Mouse (Mus musculus): ENCODE measurements around the gene Vmn1r5.
"Not testable (repeated sequence)": the region's sequence is repeated elsewhere in the genome, so short reads cannot be mapped to it uniquely, and the experiment has no call there.

The Vmn1r5 gene

GRCm38 (mm10) chr6:56969973-56970372, at the start of gene Vmn1r5:
Gene Vmn1r5 (plus strand): TSS chr6:56970273.
- DNase-seq (ENCODE audit: low read depth, low spot score): no peak

GRCm38 (mm10) chr6:56923331-56923725, 46.7 kb upstream of the Vmn1r5 start:
- no peak for DNase-seq (ENCODE audit: low read depth, low spot score)

DNA sequence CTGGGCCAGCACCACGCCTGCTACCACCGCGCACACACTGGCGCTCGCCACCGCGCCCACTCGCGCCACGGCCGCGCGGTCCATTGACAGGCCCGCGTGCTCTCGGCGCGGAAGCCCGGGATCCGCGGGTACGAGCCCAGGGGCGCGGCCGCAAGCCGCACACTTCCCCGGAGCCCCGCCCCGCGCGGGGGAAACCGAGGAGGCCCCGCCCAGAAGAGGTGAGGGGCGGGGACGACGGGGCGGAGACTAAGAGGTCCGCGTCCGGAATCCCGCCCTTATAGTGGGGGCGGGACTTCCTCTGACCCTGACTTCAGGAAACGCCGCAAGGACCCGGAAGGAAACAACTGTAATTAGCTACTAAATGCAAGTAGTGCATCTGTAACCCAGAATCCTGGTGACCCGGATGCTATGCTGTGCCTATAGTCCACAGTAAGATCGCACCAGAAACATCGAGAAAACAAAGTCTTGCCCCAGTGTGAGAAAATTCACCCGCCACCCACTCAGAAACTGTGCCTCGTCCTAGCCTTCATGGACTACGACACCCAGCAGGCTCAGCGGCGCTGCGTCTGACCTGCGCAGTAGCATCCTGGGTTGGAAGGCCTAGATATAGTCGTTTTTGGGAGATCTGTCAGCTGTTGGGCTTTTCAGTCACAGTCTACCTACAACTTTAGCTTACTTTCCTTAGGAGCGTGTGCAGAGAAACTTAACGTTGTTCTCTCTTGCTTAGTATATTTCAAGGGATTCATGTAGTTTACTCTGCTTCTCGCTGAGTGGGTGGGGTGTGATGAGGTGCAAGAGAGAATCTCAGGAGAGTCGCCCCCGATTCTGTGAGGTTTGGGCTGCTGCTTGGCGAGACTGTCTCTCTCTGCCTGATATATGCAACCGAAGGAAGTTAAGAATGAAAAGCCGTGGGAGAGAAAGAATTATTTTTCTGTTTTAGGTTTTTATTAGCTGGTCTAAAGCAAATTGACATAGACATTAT, 46.1 kb upstream of the Vmn1r5 start, which contains the start of the genes Nt5c3 and Vmn1r4:
Gene Nt5c3 (minus strand): TSS at position 207 of the 982 bp plus-strand sequence.
Gene Vmn1r4 (plus strand): TSS at position 290 of the 982 bp plus-strand sequence.
- peak; percentile 95 for DNase-seq (ENCODE audit: low read depth, low spot score)

- no peak for DNase-seq (ENCODE audit: low read depth, low spot score)
Measured at GRCm38 (mm10) chr6:56931648-56932415, 38.2 kb upstream of the Vmn1r5 start.

DNA sequence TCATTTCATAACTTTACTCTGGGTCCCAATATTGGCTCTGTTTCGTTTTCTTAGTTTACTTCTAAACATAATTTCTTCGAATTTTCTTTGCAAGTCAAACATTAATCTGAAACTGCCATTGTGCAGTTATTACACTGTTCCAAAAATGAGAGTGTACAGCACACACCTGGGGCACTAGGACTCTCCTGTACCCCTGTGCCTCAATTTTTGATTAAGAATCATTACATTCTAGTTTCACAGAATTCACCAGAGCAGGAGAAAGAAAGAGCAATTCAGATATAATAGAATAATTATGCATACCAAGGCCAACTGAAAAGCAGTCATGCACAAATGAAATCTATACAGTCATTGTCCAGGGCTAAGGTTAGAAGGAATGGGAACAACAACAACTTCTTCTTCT, 37.6 kb upstream of the Vmn1r5 start:
- DNase-seq (ENCODE audit: low read depth, low spot score): no peak

DNA sequence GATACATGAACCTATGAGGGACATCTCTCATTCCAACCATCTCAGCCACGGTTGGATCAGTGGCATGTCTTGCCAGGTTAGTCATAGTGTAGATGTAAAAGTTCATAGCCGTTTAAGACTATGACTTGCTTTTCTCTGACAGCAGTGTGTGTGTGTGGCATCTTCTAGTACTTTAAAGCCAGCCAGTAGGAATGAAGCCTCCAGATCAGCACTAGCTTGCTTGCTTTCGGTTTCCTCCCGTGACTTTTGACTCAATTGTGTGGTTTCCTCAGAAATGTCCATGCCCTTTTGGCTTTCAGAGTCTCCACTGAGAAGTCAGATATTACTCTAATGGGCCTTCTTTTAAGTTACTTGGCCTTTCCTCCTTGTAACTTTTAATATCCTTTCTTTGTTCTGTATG, 35.7 kb upstream of the Vmn1r5 start:
- no peak for DNase-seq (ENCODE audit: low read depth, low spot score)

DNA sequence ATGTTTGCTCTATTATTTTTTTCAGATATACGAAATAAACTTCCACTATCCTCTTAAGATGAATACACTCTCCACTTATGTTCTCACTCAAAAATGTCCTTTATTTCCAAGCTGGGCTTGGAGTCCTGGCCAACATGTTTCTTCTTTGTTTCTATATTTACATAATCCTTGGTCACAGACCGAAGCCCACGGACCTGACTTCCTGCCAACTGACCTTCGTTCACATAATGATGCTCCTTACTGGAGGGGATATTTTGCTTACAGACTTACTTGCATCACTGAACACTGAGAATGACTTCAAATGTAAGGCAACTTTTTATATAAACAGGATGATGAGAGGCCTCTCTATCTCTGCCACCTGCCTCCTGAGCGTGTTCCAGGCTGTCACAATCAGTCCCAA, 13.6 kb upstream of the Vmn1r5 start:
- no peak for DNase-seq (ENCODE audit: low read depth, low spot score)

- no peak for DNase-seq (ENCODE audit: low read depth, low spot score)
Measured at GRCm38 (mm10) chr6:56996943-56997342, 26.9 kb downstream of the Vmn1r5 start, which contains the start of gene Vmn1r6. Gene Vmn1r6 (plus strand): TSS chr6:56997243.

- DNase-seq (ENCODE audit: low read depth, low spot score): not testable (repeated sequence)
Measured at GRCm38 (mm10) chr6:57025224-57025623, 55.2 kb downstream of the Vmn1r5 start, which contains the start of gene Vmn1r7. Gene Vmn1r7 (minus strand): TSS chr6:57025324.

DNA sequence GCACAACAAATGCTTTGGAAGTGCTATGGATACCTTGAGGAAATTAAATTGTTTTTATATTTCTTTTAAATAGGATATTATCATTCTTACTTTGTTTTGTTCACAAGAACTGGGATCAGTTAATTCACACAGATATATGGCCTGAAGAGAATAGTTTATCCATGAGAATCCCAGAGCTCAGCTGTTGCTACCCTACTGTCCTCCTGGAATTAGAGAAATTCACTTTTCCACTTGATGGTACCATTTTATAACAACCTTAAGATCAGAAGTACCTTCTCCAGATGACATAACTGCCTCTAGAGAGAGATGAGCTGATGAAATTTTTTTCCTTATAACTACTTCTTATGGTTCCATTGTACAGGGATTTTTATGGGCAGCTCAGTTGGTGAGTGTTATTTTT, 61.9 kb downstream of the Vmn1r5 start, which contains the start of gene Vmn1r8:
Gene Vmn1r8 (plus strand): TSS at position 301 of the 400 bp plus-strand sequence.
- DNase-seq (ENCODE audit: low read depth, low spot score): no peak

- no peak for DNase-seq (ENCODE audit: low read depth, low spot score)
Measured at GRCm38 (mm10) chr6:57034674-57035073, 64.6 kb downstream of the Vmn1r5 start.
